Mouse (Mus musculus) retina, embryonic 14.5 days (tissue): ENCODE measurements at regions not wholly inside any gene's neighbourhood (a gene's known extent, or its start where the extent isn't known, plus 50 kb on each side); places are given as distances from the start of the nearest gene placed in this dataset.

Experiments
- DNase-seq: peaks from one replicate; pipeline ENCODE4 v3.0.0-alpha.2; 2015; ENCODE audit warnings: low spot score

DNA sequence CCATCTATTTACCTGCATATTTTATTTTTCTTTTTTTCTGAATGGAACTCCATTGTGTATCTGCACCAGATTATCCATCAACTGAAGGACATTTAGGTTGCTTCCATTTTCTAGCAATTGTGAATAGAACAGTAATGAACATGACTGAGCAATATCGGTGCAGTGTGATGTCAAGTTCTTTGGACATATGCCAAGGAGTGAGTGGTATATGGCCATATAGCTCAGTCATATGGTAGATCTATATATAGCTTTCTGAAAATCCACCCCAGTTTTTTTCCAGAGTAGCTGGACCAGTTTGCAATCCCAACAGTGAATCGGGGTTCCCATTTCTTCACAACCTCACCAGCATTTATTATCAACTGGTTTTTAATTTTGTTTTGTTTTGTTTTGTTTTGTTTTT is 52.0 kb upstream of the Tent5a start:
- DNase-seq = no peak
